Mouse (Mus musculus) myocyte (in vitro differentiated cells): Measurements from ENCODE around the gene Six3. TPM values are rescaled to one million over a fixed set of nuclear protein-coding genes. Genes with fewer than 3 reads are reported as not detected.

ENCODE experiments used
- H3K27me3 ChIP-seq: one replicate; pipeline ENCODE4 v1.6.1; 2011; ENCODE audit not compliant: control insufficient read depth, insufficient read depth, insufficient read length
- H3K36me3 ChIP-seq: one replicate; pipeline ENCODE4 v1.6.1; 2011; ENCODE audit not compliant: control insufficient read depth, insufficient read depth
- H3K4me2 ChIP-seq: one replicate; pipeline ENCODE4 v1.6.1; 2011; ENCODE audit warnings: low read depth, control low read depth
- H3K4me3 ChIP-seq: one replicate; pipeline ENCODE4 v1.5.1; 2011; ENCODE audit warnings: mild to moderate bottlenecking, control low read depth, moderate library complexity
- H3K79me2 ChIP-seq: one replicate; pipeline ENCODE4 v1.6.1; 2011; ENCODE audit not compliant: control insufficient read depth, insufficient read depth
- H3ac ChIP-seq: one replicate; pipeline ENCODE4 v1.6.1; 2011; ENCODE audit not compliant: control insufficient read depth, insufficient read length
- CEBPB ChIP-seq: IDR thresholded peaks from 2 replicates; pipeline ENCODE4 v1.6.1; 2011; ENCODE audit warnings: mild to moderate bottlenecking, moderate library complexity; ENCODE audit not compliant: poor library complexity, insufficient read depth, severe bottlenecking
- E2F4 ChIP-seq: IDR thresholded peaks from one replicate; pipeline ENCODE4 v1.6.1; 2011; ENCODE audit warnings: mild to moderate bottlenecking, control low read depth, moderate library complexity; ENCODE audit not compliant: insufficient read depth
- MAX ChIP-seq: IDR thresholded peaks from one replicate; pipeline ENCODE4 v1.6.1; 2011; ENCODE audit warnings: low read depth, mild to moderate bottlenecking, control low read depth
- MYOD1 ChIP-seq, 3 experiments: IDR thresholded peaks; one replicate each; pipeline ENCODE4 v1.6.1; 2011; ENCODE audit warnings: control low read depth in 2 of 3, low read depth in 2 of 3, mild to moderate bottlenecking in 2 of 3, moderate library complexity in 1 of 3; ENCODE audit not compliant: insufficient read length in 2 of 3, control insufficient read depth in 1 of 3
- MYOG ChIP-seq, 3 experiments: IDR thresholded peaks; one replicate each; pipeline ENCODE4 v1.6.1; 2011; ENCODE audit warnings: control low read depth in 2 of 3, low read depth in 2 of 3, mild to moderate bottlenecking in 2 of 3; ENCODE audit not compliant: insufficient read length in 2 of 3, control insufficient read depth in 1 of 3, insufficient read depth in 1 of 3
- POLR2A ChIP-seq: IDR thresholded peaks from one replicate; pipeline ENCODE4 v1.6.1; 2011; ENCODE audit warnings: low read depth, mild to moderate bottlenecking, control low read depth, moderate library complexity; ENCODE audit not compliant: insufficient read length
- POLR2AphosphoS2 ChIP-seq: IDR thresholded peaks from one replicate; pipeline ENCODE4 v1.6.1; 2011; ENCODE audit warnings: low read depth, control low read depth; ENCODE audit not compliant: insufficient read length
- REST ChIP-seq: IDR thresholded peaks from one replicate; pipeline ENCODE4 v1.6.1; 2011; ENCODE audit warnings: mild to moderate bottlenecking, control low read depth, moderate library complexity; ENCODE audit not compliant: insufficient read depth, insufficient read length
- SRF ChIP-seq: IDR thresholded peaks from one replicate; pipeline ENCODE4 v1.6.1; 2011; ENCODE audit warnings: low read depth; ENCODE audit not compliant: control insufficient read depth, insufficient read length
- TCF12 ChIP-seq: IDR thresholded peaks from one replicate; pipeline ENCODE4 v1.6.1; 2011; ENCODE audit warnings: mild to moderate bottlenecking, control low read depth; ENCODE audit not compliant: poor library complexity, insufficient read depth, severe bottlenecking
- TCF3 ChIP-seq: IDR thresholded peaks from one replicate; pipeline ENCODE4 v1.6.1; 2011; ENCODE audit warnings: low read depth, control low read depth; ENCODE audit not compliant: insufficient read length
- USF1 ChIP-seq: IDR thresholded peaks from one replicate; pipeline ENCODE4 v1.6.1; 2011; ENCODE audit warnings: low read depth, mild to moderate bottlenecking, control low read depth, moderate library complexity
- polyA plus RNA-seq: library from polyadenylated mRNA; unstranded; fragments of >200 nt; fragmentation: generic; extraction: Trizol; gene quantifications from one replicate; pipeline ENCODE4 v1.2.1, GENCODE M21; 2012; ENCODE audit warnings: missing spikeins

Gene Six3
- polyA plus RNA-seq, 1 experiment, result not detected

DNA sequence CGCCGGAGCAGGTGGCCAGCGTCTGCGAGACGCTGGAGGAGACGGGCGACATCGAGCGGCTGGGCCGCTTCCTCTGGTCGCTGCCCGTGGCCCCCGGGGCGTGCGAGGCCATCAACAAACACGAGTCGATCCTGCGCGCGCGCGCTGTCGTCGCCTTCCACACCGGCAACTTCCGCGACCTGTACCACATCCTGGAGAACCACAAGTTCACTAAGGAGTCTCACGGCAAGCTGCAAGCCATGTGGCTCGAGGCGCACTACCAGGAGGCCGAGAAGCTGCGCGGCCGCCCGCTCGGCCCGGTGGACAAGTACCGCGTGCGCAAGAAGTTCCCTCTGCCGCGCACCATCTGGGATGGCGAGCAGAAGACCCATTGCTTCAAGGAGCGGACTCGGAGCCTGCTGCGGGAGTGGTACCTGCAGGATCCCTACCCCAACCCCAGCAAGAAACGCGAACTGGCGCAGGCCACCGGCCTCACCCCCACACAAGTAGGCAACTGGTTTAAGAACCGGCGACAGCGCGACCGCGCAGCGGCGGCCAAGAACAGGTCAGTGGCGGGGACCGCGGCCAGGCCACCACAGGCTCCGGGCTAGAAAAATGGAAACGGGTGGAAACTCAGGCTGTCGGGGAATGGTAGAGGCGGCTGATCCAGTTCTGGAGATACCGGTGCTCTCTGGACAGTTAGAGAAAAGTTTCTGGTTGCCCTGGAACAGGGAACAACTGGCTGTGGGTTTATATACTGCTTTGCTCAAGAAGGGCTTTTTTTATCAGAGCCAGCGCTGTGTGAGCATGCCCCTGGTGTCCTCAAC is 8.3 kb downstream of the Six3 start:
- Histone ChIP-seq H3K4me2 (no peak overlapping the region), H3K79me2 (no peaks in the 10 kb centered on the region), H3K27me3 (peaks cover 84% of the 10 kb centered on the region), H3ac (no peak overlapping the region), H3K36me3 (no peaks in the 10 kb centered on the region), H3K4me3 (no peak overlapping the region)
- TF ChIP-seq TCF12 (no peak), MYOD1 (IDR thresholded peaks at IDR 0.05; ENCODE audit: control insufficient read depth in 1 of 3, insufficient read length in 2 of 3, low read depth in 2 of 3) (no peak), REST (no peak), POLR2AphosphoS2 (no peak), USF1 (no peak), E2F4 (no peak), MAX (no peak), CEBPB (no peak)

DNA sequence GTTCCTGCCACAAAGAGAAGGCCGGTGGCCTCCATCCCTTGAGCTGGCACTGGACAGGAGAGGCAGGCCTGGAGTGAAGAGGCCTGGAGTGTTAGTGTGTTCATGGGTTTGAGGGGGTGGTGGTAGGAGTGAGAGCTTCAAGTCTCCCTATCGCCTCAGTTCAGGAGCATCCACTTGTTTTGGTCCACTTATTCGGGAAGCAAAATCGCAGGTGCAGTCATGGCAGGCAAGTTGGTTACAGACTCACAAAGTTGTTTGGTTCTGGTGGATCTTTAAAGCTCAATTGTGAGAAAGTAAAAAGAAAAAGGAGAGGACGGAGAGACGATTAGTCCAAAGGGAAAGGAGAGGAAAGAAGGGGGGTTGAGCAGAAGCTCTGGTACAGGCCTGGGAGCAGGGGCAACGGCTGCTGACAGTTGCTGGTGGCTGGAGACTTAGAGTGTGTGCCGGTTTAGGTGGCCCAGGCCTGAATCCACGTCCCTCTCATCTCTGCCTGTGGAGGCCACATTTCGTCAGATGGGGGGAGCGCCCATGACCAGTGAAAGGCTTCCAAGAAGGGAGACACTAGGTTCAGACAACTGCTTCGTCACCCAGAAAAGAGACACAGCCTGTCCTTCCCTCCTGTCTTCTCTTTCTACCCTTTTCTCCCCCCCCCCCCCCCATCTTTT is 9.2 kb downstream of the Six3 start:
- TF ChIP-seq TCF12, result no peak
- TF ChIP-seq POLR2AphosphoS2, result no peak
- no peak for TF ChIP-seq MYOD1 (IDR thresholded peaks at IDR 0.05; ENCODE audit: control insufficient read depth in 1 of 3, insufficient read length in 2 of 3, low read depth in 2 of 3)
- no peak for TF ChIP-seq REST
- no peak for TF ChIP-seq USF1
- TF ChIP-seq CEBPB, result no peak
- TF ChIP-seq POLR2A, result no peak
- no peak for TF ChIP-seq TCF3
- TF ChIP-seq E2F4, result no peak
- TF ChIP-seq MYOG (IDR thresholded peaks at IDR 0.05; ENCODE audit: control insufficient read depth in 1 of 3, insufficient read depth in 1 of 3, insufficient read length in 2 of 3, low read depth in 2 of 3), result no peak
- no peak for TF ChIP-seq SRF
- no peak for TF ChIP-seq MAX
- peaks cover 75% of the 10 kb centered on the region for H3K27me3 ChIP-seq

GRCm38 (mm10) chr17:85623161-85624050 is 10.0 kb downstream of the Six3 start:
- no peak overlapping the region for H3K4me2 ChIP-seq
- H3K27me3 ChIP-seq, result peaks cover 72% of the 10 kb centered on the region
- no peak overlapping the region for H3K4me3 ChIP-seq
- no peak overlapping the region for H3ac ChIP-seq
- no peaks in the 10 kb centered on the region for H3K36me3 ChIP-seq
- no peaks in the 10 kb centered on the region for H3K79me2 ChIP-seq
- no peak for TF ChIP-seq REST
- TF ChIP-seq MYOG (IDR thresholded peaks at IDR 0.05; ENCODE audit: control insufficient read depth in 1 of 3, insufficient read depth in 1 of 3, insufficient read length in 2 of 3, low read depth in 2 of 3), result no peak
- no peak for TF ChIP-seq CEBPB
- no peak for TF ChIP-seq POLR2AphosphoS2
- no peak for TF ChIP-seq MAX
- TF ChIP-seq E2F4, result no peak
- TF ChIP-seq SRF, result no peak
- TF ChIP-seq TCF3, result no peak
- no peak for TF ChIP-seq POLR2A
- TF ChIP-seq TCF12, result no peak
- TF ChIP-seq USF1, result no peak
- TF ChIP-seq MYOD1 (IDR thresholded peaks at IDR 0.05; ENCODE audit: control insufficient read depth in 1 of 3, insufficient read length in 2 of 3, low read depth in 2 of 3), result no peak

More for the DNA sequence above, 9.2 kb downstream of the Six3 start:
- no peak overlapping the region for H3ac ChIP-seq
- H3K79me2 ChIP-seq, result no peaks in the 10 kb centered on the region
- H3K4me2 ChIP-seq, result no peak overlapping the region
- no peak overlapping the region for H3K4me3 ChIP-seq
- no peaks in the 10 kb centered on the region for H3K36me3 ChIP-seq

DNA sequence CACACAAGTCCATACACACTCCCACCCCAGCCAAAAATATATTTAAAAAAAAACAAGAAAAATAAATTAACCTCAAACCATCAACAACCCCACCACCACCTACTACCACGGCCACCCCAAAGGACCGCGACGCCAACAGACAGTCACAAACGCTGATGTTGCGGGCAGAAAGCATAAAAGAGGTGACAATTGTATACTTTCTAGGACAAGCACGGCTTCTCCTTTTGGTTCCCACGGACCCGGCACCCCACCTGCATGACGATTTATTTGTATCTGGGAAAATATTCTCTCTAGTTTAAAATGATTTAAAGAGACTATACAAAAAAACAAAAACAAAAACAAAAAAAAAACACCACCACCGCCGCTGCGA is 10.6 kb downstream of the Six3 start:
- Histone ChIP-seq H3K4me2 (no peak overlapping the region), H3K36me3 (no peaks in the 10 kb centered on the region), H3K4me3 (no peak overlapping the region), H3K27me3 (peaks cover 74% of the 10 kb centered on the region), H3K79me2 (no peaks in the 10 kb centered on the region), H3ac (no peak overlapping the region)
- no peak for TF ChIP-seq TCF3
- no peak for TF ChIP-seq CEBPB
- TF ChIP-seq TCF12, result no peak
- TF ChIP-seq USF1, result no peak
- no peak for TF ChIP-seq POLR2A
- TF ChIP-seq MAX, result no peak
- TF ChIP-seq MYOD1 (IDR thresholded peaks at IDR 0.05; ENCODE audit: control insufficient read depth in 1 of 3, insufficient read length in 2 of 3, low read depth in 2 of 3), result no peak
- TF ChIP-seq E2F4, result no peak
- TF ChIP-seq SRF, result no peak
- no peak for TF ChIP-seq MYOG (IDR thresholded peaks at IDR 0.05; ENCODE audit: control insufficient read depth in 1 of 3, insufficient read depth in 1 of 3, insufficient read length in 2 of 3, low read depth in 2 of 3)
- TF ChIP-seq REST, result no peak
- no peak for TF ChIP-seq POLR2AphosphoS2
